Mouse (Mus musculus): ENCODE data around the gene Glis2.

GRCm38 (mm10) chr16:4611193-4611592, 16.7 kb downstream of the Glis2 start:
- TF ChIP-seq CTCF (conservative IDR thresholded peaks at IDR 0.05; ENCODE audit: low read length), result no peak
- TF ChIP-seq POU5F1 (IDR thresholded peaks at IDR 0.05; ENCODE audit: borderline replicate concordance, low read length), result no peak
